Mouse (Mus musculus) spleen, adult 2 months (tissue): Measurements from ENCODE around the gene Gm20388.

Experiments used
- CTCF ChIP-seq: fragments of 200-500 bp; IDR thresholded peaks from 2 replicates; pipeline ENCODE4 v1.5.1; 2011; ENCODE audit warnings: mild to moderate bottlenecking, inconsistent platforms; ENCODE audit not compliant: insufficient read depth, insufficient read length, insufficient replicate concordance; ENCODE audit errors: extremely low read depth
- POLR2A ChIP-seq: fragments of 200-500 bp; IDR thresholded peaks from 2 replicates; pipeline ENCODE4 v1.6.1; 2011; ENCODE audit warnings: low read depth, low read length, inconsistent platforms

DNA sequence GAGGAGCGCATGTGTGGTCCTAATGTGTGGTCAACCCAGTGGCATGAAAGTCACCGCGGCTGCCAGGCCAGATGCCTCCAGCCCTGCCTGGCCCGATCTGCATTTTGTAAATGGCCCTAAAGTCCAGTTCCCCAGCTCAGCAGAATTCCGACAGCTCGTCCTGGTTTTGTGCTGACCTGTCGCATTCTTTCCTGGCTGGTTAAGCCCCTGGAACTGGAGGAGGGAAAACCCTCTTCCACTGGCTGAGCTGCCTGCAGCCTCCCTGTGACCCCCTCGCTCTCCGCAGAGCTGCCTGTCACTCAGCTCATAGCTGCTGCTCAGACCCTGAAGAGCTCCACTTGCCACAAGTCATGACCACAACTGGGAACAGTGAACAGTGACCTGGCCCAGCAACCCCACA lies 1369.8 kb downstream of the Gm20388 start:
- TF ChIP-seq CTCF (no peak), POLR2A (no peak)
